Mouse (Mus musculus) hindbrain, embryonic 14.5 days (tissue): Measurements from ENCODE around the gene Thra. TPM values are rescaled to one million over a fixed set of nuclear protein-coding genes. Genes with fewer than 3 reads are reported as not detected.

Source experiments
- ATAC-seq: fragments of 200-750 bp; cut with Nextera tagmentation; 2 replicates; pipeline ENCODE4 v1.8.0; 2017; ENCODE audit warnings: moderate number of reproducible peaks, mild to moderate bottlenecking, moderate TSS enrichment, moderate library complexity; ENCODE audit not compliant: low FRiP score
- DNase-seq: peaks from one replicate; pipeline ENCODE4 v3.0.0-alpha.2; 2015; ENCODE audit warnings: low spot score
- H3K27ac ChIP-seq: fragments of 300-500 bp; sonication (generic); 2 replicates; pipeline ENCODE4 v1.5.1; 2014; ENCODE audit warnings: mild to moderate bottlenecking, moderate library complexity
- H3K27me3 ChIP-seq: fragments of 300-500 bp; sonication (generic); 2 replicates; pipeline ENCODE4 v1.6.1; 2014; ENCODE audit warnings: mild to moderate bottlenecking, low read length, mixed read lengths; ENCODE audit not compliant: control insufficient read depth, insufficient read depth
- H3K36me3 ChIP-seq: fragments of 300-500 bp; sonication (generic); replicated peaks from 2 replicates; pipeline ENCODE4 v1.6.1; 2014; ENCODE audit not compliant: control insufficient read depth, insufficient read depth
- H3K4me1 ChIP-seq: fragments of 300-500 bp; sonication (generic); replicated peaks from 2 replicates; pipeline ENCODE4 v1.6.1; 2014; ENCODE audit warnings: antibody characterized with exemption, low read length, mixed read lengths; ENCODE audit not compliant: control insufficient read depth, insufficient read depth
- H3K4me2 ChIP-seq: fragments of 300-500 bp; sonication (generic); replicated peaks from 2 replicates; pipeline ENCODE4 v1.6.1; 2014; ENCODE audit warnings: mild to moderate bottlenecking, moderate library complexity
- H3K4me3 ChIP-seq: fragments of 300-500 bp; sonication (generic); replicated peaks from 2 replicates; pipeline ENCODE4 v1.5.1; 2014; ENCODE audit warnings: mild to moderate bottlenecking, low read length
- H3K9ac ChIP-seq: fragments of 300-500 bp; sonication (generic); 2 replicates; pipeline ENCODE4 v1.6.1; 2014
- H3K9me3 ChIP-seq: fragments of 300-500 bp; sonication (generic); 2 replicates; pipeline ENCODE4 v1.6.1; 2016; ENCODE audit warnings: low read length; ENCODE audit not compliant: control insufficient read depth
- WGBS: fragments of 180-500 bp; shearing (Covaris S2); extraction: QIAGEN DNeasy Blood & Tissue Kit; methylation state at CpG from one replicate; pipeline ENCODE4 v1.1.7; 2014; 5-methylcytosine and 5-hydroxymethylcytosine counted together
- polyA plus RNA-seq: library from polyadenylated mRNA; unstranded; fragments of >200 nt; fragmentation: Nextera tagmentation; extraction: Ambion mirVana; gene quantifications from 2 replicates; pipeline ENCODE4 v1.2.1, GENCODE M21; 2014

Gene Thra
- polyA plus RNA-seq, 1 experiment from 2014 or later: 165 TPM

GRCm38 (mm10) chr11:98782651-98783235, 42.3 kb downstream of the Thra start:
- H3K36me3 ChIP-seq: no peaks in the 10 kb centered on the region
- peak overlapping the region; percentile 73 for H3K27ac ChIP-seq
- 3% methylated on average over 17 of the region's 17 CpGs for WGBS
- H3K4me1 ChIP-seq: peaks cover 46% of the 10 kb centered on the region
- peak overlapping the region; percentile 44 for H3K4me2 ChIP-seq
- H3K4me3 ChIP-seq: no peak overlapping the region
- H3K27me3 ChIP-seq: no peaks in the 10 kb centered on the region
- no peak for ATAC-seq
- no peak for DNase-seq
- peak overlapping the region; percentile 45; the same call in 1 of the 2 replicates for H3K9ac ChIP-seq
- no peaks in the 10 kb centered on the region for H3K9me3 ChIP-seq

GRCm38 (mm10) chr11:98783236-98783696, 42.8 kb downstream of the Thra start:
- H3K9ac ChIP-seq: peak overlapping the region; percentile 45
- under 1% methylated on average over 20 of the region's 20 CpGs for WGBS
- H3K27ac ChIP-seq: peak overlapping the region; percentile 73
- no peak for DNase-seq
- ATAC-seq: peak; percentile 41
- no peaks in the 10 kb centered on the region for H3K27me3 ChIP-seq
- no peaks in the 10 kb centered on the region for H3K36me3 ChIP-seq
- no peaks in the 10 kb centered on the region for H3K9me3 ChIP-seq
- peak overlapping the region; percentile 44 for H3K4me2 ChIP-seq
- peaks cover 46% of the 10 kb centered on the region for H3K4me1 ChIP-seq
- H3K4me3 ChIP-seq: no peak overlapping the region

GRCm38 (mm10) chr11:98784139-98784538, 43.7 kb downstream of the Thra start:
- Histone ChIP-seq H3K36me3 (no peaks in the 10 kb centered on the region), H3K4me1 (peaks cover 46% of the 10 kb centered on the region), H3K27ac (no peak overlapping the region), H3K4me3 (no peak overlapping the region), H3K9me3 (no peaks in the 10 kb centered on the region), H3K27me3 (no peaks in the 10 kb centered on the region), H3K4me2 (no peak overlapping the region), H3K9ac (no peak overlapping the region)
- WGBS: 75% methylated on average over 4 of the region's 4 CpGs
- no peak for DNase-seq
- ATAC-seq: no peak

- ATAC-seq (no peak), DNase-seq (no peak)
- H3K27ac ChIP-seq: peak overlapping the region; percentile 79
- H3K9ac ChIP-seq: 0 out of 2 replicates have a peak overlapping the region, but pooled peaks have one; percentile 10
- H3K27me3 ChIP-seq: no peaks in the 10 kb centered on the region
- peaks cover 52% of the 10 kb centered on the region for H3K4me1 ChIP-seq
- no peak overlapping the region for H3K4me2 ChIP-seq
- no peaks in the 10 kb centered on the region for H3K36me3 ChIP-seq
- no peak overlapping the region for H3K4me3 ChIP-seq
- WGBS: 71% methylated on average over 10 of the region's 10 CpGs
- H3K9me3 ChIP-seq: no peaks in the 10 kb centered on the region
Observed at GRCm38 (mm10) chr11:98785214-98785613, 44.8 kb downstream of the Thra start.

GRCm38 (mm10) chr11:98785772-98786281, 45.4 kb downstream of the Thra start:
- WGBS: 14% methylated on average over 12 of the region's 12 CpGs
- 0 out of 2 replicates have a peak overlapping the region, but pooled peaks have one; percentile 3 for H3K4me3 ChIP-seq
- peak overlapping the region; percentile 10; the same call in 1 of the 2 replicates for H3K9ac ChIP-seq

GRCm38 (mm10) chr11:98786359-98787214, 46.1 kb downstream of the Thra start:
- Histone ChIP-seq H3K9me3 (no peaks in the 10 kb centered on the region), H3K9ac (peak overlapping the region; percentile 10; the same call in 1 of the 2 replicates), H3K27me3 (no peaks in the 10 kb centered on the region), H3K27ac (peak overlapping the region; percentile 79), H3K4me3 (no peak overlapping the region), H3K36me3 (no peaks in the 10 kb centered on the region), H3K4me1 (peaks cover 50% of the 10 kb centered on the region), H3K4me2 (peak overlapping the region; percentile 36)
- ATAC-seq (peak; percentile 47), DNase-seq (peak; percentile 93)
- WGBS: 2% methylated on average over 15 of the region's 15 CpGs

More at GRCm38 (mm10) chr11:98785772-98786281, 45.4 kb downstream of the Thra start:
- no peaks in the 10 kb centered on the region for H3K9me3 ChIP-seq
- H3K36me3 ChIP-seq: no peaks in the 10 kb centered on the region
- no peaks in the 10 kb centered on the region for H3K27me3 ChIP-seq
- ATAC-seq (no peak), DNase-seq (peak; percentile 76)
- H3K4me2 ChIP-seq: peak overlapping the region; percentile 36
- peaks cover 52% of the 10 kb centered on the region for H3K4me1 ChIP-seq
- peak overlapping the region; percentile 79 for H3K27ac ChIP-seq

GRCm38 (mm10) chr11:98787229-98787628, 46.8 kb downstream of the Thra start:
- no peak overlapping the region for H3K27ac ChIP-seq
- no peak for ATAC-seq

GRCm38 (mm10) chr11:98787691-98788090, 47.3 kb downstream of the Thra start:
- Histone ChIP-seq H3K9me3 (no peaks in the 10 kb centered on the region), H3K4me2 (no peak overlapping the region), H3K9ac (no peak overlapping the region), H3K4me3 (no peak overlapping the region), H3K27ac (no peak overlapping the region), H3K27me3 (no peaks in the 10 kb centered on the region), H3K36me3 (no peaks in the 10 kb centered on the region), H3K4me1 (peaks cover 39% of the 10 kb centered on the region)
- 97% methylated on average over 1 of the region's 1 CpGs for WGBS
- no peak for ATAC-seq
- DNase-seq: no peak

More at GRCm38 (mm10) chr11:98787229-98787628, 46.8 kb downstream of the Thra start:
- Histone ChIP-seq H3K9ac (no peak overlapping the region), H3K4me1 (peaks cover 44% of the 10 kb centered on the region), H3K4me2 (0 out of 2 replicates have a peak overlapping the region, but pooled peaks have one; percentile 13), H3K27me3 (no peaks in the 10 kb centered on the region), H3K9me3 (no peaks in the 10 kb centered on the region), H3K36me3 (no peaks in the 10 kb centered on the region), H3K4me3 (no peak overlapping the region)
- no peak for DNase-seq
- WGBS: 41% methylated on average over 7 of the region's 7 CpGs

- ATAC-seq: no peak
- Histone ChIP-seq H3K4me1 (peaks cover 37% of the 10 kb centered on the region), H3K27me3 (no peaks in the 10 kb centered on the region), H3K9ac (no peak overlapping the region), H3K36me3 (no peaks in the 10 kb centered on the region), H3K4me2 (peak overlapping the region; percentile 64; the same call in 1 of the 2 replicates), H3K4me3 (no peak overlapping the region), H3K27ac (no peak overlapping the region), H3K9me3 (no peaks in the 10 kb centered on the region)
- DNase-seq: no peak
- WGBS: 94% methylated on average over 5 of the region's 5 CpGs
Observed at GRCm38 (mm10) chr11:98788139-98788538, 47.7 kb downstream of the Thra start.
